Mouse (Mus musculus): ENCODE results near the gene Dennd1a. TPM values are rescaled to one million over a fixed set of nuclear protein-coding genes. Genes with fewer than 3 reads are reported as not detected.

The Dennd1a gene
- total and polyA plus RNA-seq, 2 experiments = 13.0 to 14.5 TPM

GRCm38 (mm10) chr2:38135427-38135826 lies 151.8 kb downstream of the Dennd1a start:
- Histone ChIP-seq H3K4me3 (ENCODE audit: insufficient read depth, low read depth, low read length) (no peak overlapping the region), H3K4me1 (ENCODE audit: control insufficient read depth, insufficient read depth, low read length) (peaks cover 2% of the 10 kb centered on the region), H3K36me3 (ENCODE audit: control insufficient read depth, insufficient read depth, low read length) (no peaks in the 10 kb centered on the region), H3K27ac (replicated peaks; ENCODE audit: insufficient read depth, low read depth, low read length) (no peak overlapping the region), H3K9ac (ENCODE audit: low read depth, low read length) (no peak overlapping the region), H3K27me3 (ENCODE audit: control insufficient read depth, insufficient read depth, low read length) (no peaks in the 10 kb centered on the region), H3K79me2 (ENCODE audit: control insufficient read depth, insufficient read depth, low read length) (no peaks in the 10 kb centered on the region)
- DNase-seq (ENCODE audit: extremely low read depth, low read depth, low spot score) = no peak
- 71% methylated on average over 3 of the region's 3 CpGs for WGBS
- TF ChIP-seq CTCF (IDR thresholded peaks at IDR 0.05; ENCODE audit: low read depth, low read length) (no peak), POLR2A (IDR thresholded peaks at IDR 0.05; ENCODE audit: extremely low read depth, insufficient read depth, low read length) (no peak)

- Histone ChIP-seq H3K4me3 (ENCODE audit: insufficient read depth, low read depth, low read length) (no peak overlapping the region), H3K36me3 (ENCODE audit: control insufficient read depth, insufficient read depth, low read length) (no peaks in the 10 kb centered on the region), H3K27me3 (ENCODE audit: control insufficient read depth, insufficient read depth, low read length) (no peaks in the 10 kb centered on the region), H3K27ac (replicated peaks; ENCODE audit: insufficient read depth, low read depth, low read length) (no peak overlapping the region), H3K79me2 (ENCODE audit: control insufficient read depth, insufficient read depth, low read length) (no peaks in the 10 kb centered on the region), H3K9ac (ENCODE audit: low read depth, low read length) (no peak overlapping the region), H3K4me1 (ENCODE audit: control insufficient read depth, insufficient read depth, low read length) (no peaks in the 10 kb centered on the region)
- TF ChIP-seq POLR2A (IDR thresholded peaks at IDR 0.05; ENCODE audit: extremely low read depth, insufficient read depth, low read length) (no peak), CTCF (IDR thresholded peaks at IDR 0.05; ENCODE audit: low read depth, low read length) (no peak)
- DNase-seq (ENCODE audit: extremely low read depth, low read depth, low spot score) = no peak
- 97% methylated on average over 5 of the region's 5 CpGs for WGBS
Observed at GRCm38 (mm10) chr2:38133036-38133825, 154.0 kb downstream of the Dennd1a start.

GRCm38 (mm10) chr2:38132233-38132822 lies 154.9 kb downstream of the Dennd1a start:
- Histone ChIP-seq H3K27ac (replicated peaks; ENCODE audit: insufficient read depth, low read depth, low read length) (no peak overlapping the region), H3K27me3 (ENCODE audit: control insufficient read depth, insufficient read depth, low read length) (no peaks in the 10 kb centered on the region), H3K36me3 (ENCODE audit: control insufficient read depth, insufficient read depth, low read length) (no peaks in the 10 kb centered on the region), H3K4me3 (ENCODE audit: insufficient read depth, low read depth, low read length) (no peak overlapping the region), H3K79me2 (ENCODE audit: control insufficient read depth, insufficient read depth, low read length) (no peaks in the 10 kb centered on the region), H3K4me1 (ENCODE audit: control insufficient read depth, insufficient read depth, low read length) (no peaks in the 10 kb centered on the region), H3K9ac (ENCODE audit: low read depth, low read length) (no peak overlapping the region)
- no peak for TF ChIP-seq CTCF (IDR thresholded peaks at IDR 0.05; ENCODE audit: low read depth, low read length)
- TF ChIP-seq POLR2A (IDR thresholded peaks at IDR 0.05; ENCODE audit: extremely low read depth, insufficient read depth, low read length) = no peak
- no peak for DNase-seq (ENCODE audit: extremely low read depth, low read depth, low spot score)
- 95% methylated on average over 1 of the region's 1 CpGs for WGBS

GRCm38 (mm10) chr2:38131538-38131937 lies 155.7 kb downstream of the Dennd1a start:
- Histone ChIP-seq H3K9ac (ENCODE audit: low read depth, low read length) (no peak overlapping the region), H3K4me3 (ENCODE audit: insufficient read depth, low read depth, low read length) (no peak overlapping the region), H3K4me1 (ENCODE audit: control insufficient read depth, insufficient read depth, low read length) (no peaks in the 10 kb centered on the region), H3K27me3 (ENCODE audit: control insufficient read depth, insufficient read depth, low read length) (no peaks in the 10 kb centered on the region), H3K27ac (replicated peaks; ENCODE audit: insufficient read depth, low read depth, low read length) (no peak overlapping the region), H3K36me3 (ENCODE audit: control insufficient read depth, insufficient read depth, low read length) (no peaks in the 10 kb centered on the region), H3K79me2 (ENCODE audit: control insufficient read depth, insufficient read depth, low read length) (no peaks in the 10 kb centered on the region)
- TF ChIP-seq CTCF (IDR thresholded peaks at IDR 0.05; ENCODE audit: low read depth, low read length) (no peak), POLR2A (IDR thresholded peaks at IDR 0.05; ENCODE audit: extremely low read depth, insufficient read depth, low read length) (no peak)
- DNase-seq (ENCODE audit: extremely low read depth, low read depth, low spot score) = no peak
- 97% methylated on average over 1 of the region's 1 CpGs for WGBS

GRCm38 (mm10) chr2:38129961-38130802 lies 157.0 kb downstream of the Dennd1a start:
- Histone ChIP-seq H3K36me3 (ENCODE audit: control insufficient read depth, insufficient read depth, low read length) (peaks cover 2% of the 10 kb centered on the region; the same call in 1 of the 2 replicates), H3K27ac (replicated peaks; ENCODE audit: insufficient read depth, low read depth, low read length) (no peak overlapping the region), H3K4me3 (ENCODE audit: insufficient read depth, low read depth, low read length) (no peak overlapping the region), H3K79me2 (ENCODE audit: control insufficient read depth, insufficient read depth, low read length) (no peaks in the 10 kb centered on the region), H3K9ac (ENCODE audit: low read depth, low read length) (no peak overlapping the region), H3K4me1 (ENCODE audit: control insufficient read depth, insufficient read depth, low read length) (no peaks in the 10 kb centered on the region), H3K27me3 (ENCODE audit: control insufficient read depth, insufficient read depth, low read length) (no peaks in the 10 kb centered on the region)
- peak; percentile 32 for DNase-seq (ENCODE audit: extremely low read depth, low read depth, low spot score)
- 82% methylated on average over 6 of the region's 6 CpGs for WGBS
- TF ChIP-seq CTCF (IDR thresholded peaks at IDR 0.05; ENCODE audit: low read depth, low read length) (no peak), POLR2A (IDR thresholded peaks at IDR 0.05; ENCODE audit: extremely low read depth, insufficient read depth, low read length) (no peak)

All from liver, adult 2 months (tissue).